Mouse (Mus musculus) heart, adult 2 months (tissue): ENCODE measurements around the gene Ankrd54.

Experiments
- CTCF ChIP-seq: fragments of 200-600 bp; IDR thresholded peaks from 2 replicates; pipeline ENCODE4 v1.8.1; 2022; ENCODE audit warnings: antibody characterized with exemption, mild to moderate bottlenecking, moderate library complexity
- EP300 ChIP-seq: fragments of 200-500 bp; IDR thresholded peaks from 2 replicates; pipeline ENCODE4 v1.6.1; 2011; ENCODE audit warnings: low read depth, low read length, control low read depth; ENCODE audit not compliant: insufficient read depth

- TF ChIP-seq EP300 (no peak), CTCF (no peak)
Measured at GRCm38 (mm10) chr15:79048186-79048585, 14.5 kb downstream of the Ankrd54 start.
